11 mouse cellular contexts compared by ENCODE assay signal in the genomic region with DNA sequence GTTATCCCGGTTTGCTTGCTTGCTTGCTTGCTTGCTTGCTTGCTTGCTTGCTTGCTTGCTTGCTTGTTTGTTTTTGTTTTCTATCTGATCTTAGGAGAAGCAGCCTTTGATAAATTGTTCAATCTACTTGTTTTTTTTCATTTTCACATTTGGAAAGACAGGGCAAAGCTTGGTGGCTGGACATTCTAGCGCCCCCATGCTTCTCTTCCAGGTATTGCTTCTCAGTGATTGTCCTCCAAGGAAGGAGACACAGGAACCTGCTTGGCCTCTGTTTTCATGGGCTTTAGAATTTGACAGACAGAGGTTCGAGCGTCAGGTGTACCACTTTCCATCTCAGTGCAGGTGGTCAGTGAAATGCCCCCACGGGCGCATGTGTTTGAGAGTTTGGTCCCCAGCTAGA.
DNase-seq lines count a peak whose midpoint lies in the region; TF ChIP-seq lines count a peak whose summit lies in the region.
"Had no signal": no experiment of that assay in that cellular context is flagged by ENCODE, and none has a peak within 500 bp of the region (broad histone marks: within the 10 kb centered on the region; RNA-seq: fewer than 3 reads in every experiment).

No protein-coding gene starts in this region.

- H3K36me3 ChIP-seq in heart, embryonic 10.5 days, result no peaks in the 10 kb centered on the region
- no peaks in the 10 kb centered on the region for H3K36me3 ChIP-seq in E14TG2a.4 (ENCODE audit: insufficient read depth, low read length)
- H3K36me3 ChIP-seq: limb, embryonic 12.5 days; midbrain, embryonic 10.5 days had no signal

- intact Hi-C loops in heart, postnatal 10 days (cut with DNase I), result no loop called here
- intact Hi-C loops in left cerebral cortex, adult 2 months (cut with DNase I), result no loop called here
- intact Hi-C loops in left cerebral cortex, postnatal 4 days (cut with DNase I), result no loop called here

- TF ChIP-seq CTCF in left cerebral cortex, adult 2 months (IDR thresholded peaks at IDR 0.05), result peak; percentile 58
- peak; percentile 90 for TF ChIP-seq CTCF in E14TG2a.4 (conservative IDR thresholded peaks at IDR 0.05; ENCODE audit: low read length)

- H3K27ac ChIP-seq in heart, embryonic 10.5 days, result no peak overlapping the region
- H3K27ac ChIP-seq in left cerebral cortex, adult 2 months, result peak overlapping the region; percentile 71
- H3K27ac ChIP-seq: limb, embryonic 12.5 days; midbrain, embryonic 10.5 days had no signal

- H3K9me3 ChIP-seq in heart, embryonic 10.5 days, result no peaks in the 10 kb centered on the region
- no peaks in the 10 kb centered on the region for H3K9me3 ChIP-seq in E14TG2a.4 (ENCODE audit: low read length)
- H3K9me3 ChIP-seq: limb, embryonic 12.5 days; midbrain, embryonic 10.5 days had no signal

- peak; percentile 51 for DNase-seq in heart, embryonic 10.5 days (ENCODE audit: low spot score)
- no peak for DNase-seq in heart, postnatal 10 days
- peak in 1 of 2 experiments; percentile 40 for DNase-seq in left cerebral cortex, adult 2 months (ENCODE audit: extremely low spot score in 1 of 2, low spot score in 2 of 2)
- no peak for DNase-seq in left cerebral cortex, postnatal 4 days
- DNase-seq in NIH3T3 (ENCODE audit: low read depth), result peak; percentile 5
- no peak for DNase-seq in Muller cell, postnatal 12 days (ENCODE audit: inconsistent ontology term)
- DNase-seq in cerebellum, adult 11 months, result no peak
- DNase-seq: gastrocnemius, postnatal 10 days had no signal

- no peaks in the 10 kb centered on the region for H3K27me3 ChIP-seq in heart, embryonic 10.5 days (ENCODE audit: insufficient read depth, poor library complexity, severe bottlenecking)
- H3K27me3 ChIP-seq in E14TG2a.4 (ENCODE audit: insufficient read depth, low read length), result no peaks in the 10 kb centered on the region
- H3K27me3 ChIP-seq: limb, embryonic 12.5 days had no signal

- 54% methylated on average over 6 of the region's 6 CpGs for WGBS in heart, embryonic 10.5 days

- no peaks in the 10 kb centered on the region for H3K4me1 ChIP-seq in heart, embryonic 10.5 days
- H3K4me1 ChIP-seq in E14TG2a.4 (replicated peaks; ENCODE audit: low read depth, low read length), result peaks cover 16% of the 10 kb centered on the region
- H3K4me1 ChIP-seq: limb, embryonic 12.5 days; midbrain, embryonic 10.5 days had no signal

- H3K4me3 ChIP-seq in heart, embryonic 10.5 days, result no peak overlapping the region
- H3K4me3 ChIP-seq in left cerebral cortex, adult 2 months, result no peak overlapping the region
- H3K4me3 ChIP-seq in E14TG2a.4 (replicated peaks; ENCODE audit: low read length), result no peak overlapping the region
- H3K4me3 ChIP-seq: limb, embryonic 12.5 days; midbrain, embryonic 10.5 days had no signal

Comparison
In these comparisons a context has a peak if more than half of its experiments do, and no peak if none do; other contexts are left out.
1. DNase-seq: peak in heart, embryonic 10.5 days (single experiment) and NIH3T3 (single experiment); none in heart, postnatal 10 days (0 of 2), left cerebral cortex, postnatal 4 days (single experiment), Muller cell, postnatal 12 days (single experiment) and cerebellum, adult 11 months (single experiment).